Mouse (Mus musculus) heart, adult 2 months (tissue): ENCODE data around the gene Crebrf.

Source experiments
- CTCF ChIP-seq: fragments of 200-600 bp; IDR thresholded peaks from 2 replicates; pipeline ENCODE4 v1.8.1; 2022; ENCODE audit warnings: antibody characterized with exemption, mild to moderate bottlenecking, moderate library complexity
- EP300 ChIP-seq: fragments of 200-500 bp; IDR thresholded peaks from 2 replicates; pipeline ENCODE4 v1.6.1; 2011; ENCODE audit warnings: low read depth, low read length, control low read depth; ENCODE audit not compliant: insufficient read depth
- POLR2A ChIP-seq: fragments of 200-500 bp; IDR thresholded peaks from 2 replicates; pipeline ENCODE4 v1.6.1; 2011; ENCODE audit warnings: mild to moderate bottlenecking, low read depth, low read length, control low read depth; ENCODE audit not compliant: insufficient read depth

- TF ChIP-seq CTCF, result no peak
- TF ChIP-seq POLR2A, result no peak
- TF ChIP-seq EP300, result no peak
Observed at GRCm38 (mm10) chr17:26671268-26671667, 44.2 kb upstream of the Crebrf start.
